Mouse (Mus musculus): ENCODE measurements around the gene Hdac4. TPM values are rescaled to one million over a fixed set of nuclear protein-coding genes. Genes with fewer than 3 reads are reported as not detected.

Gene Hdac4
- polyA plus RNA-seq, 1 experiment from 2014 or later: 27.6 TPM

DNA sequence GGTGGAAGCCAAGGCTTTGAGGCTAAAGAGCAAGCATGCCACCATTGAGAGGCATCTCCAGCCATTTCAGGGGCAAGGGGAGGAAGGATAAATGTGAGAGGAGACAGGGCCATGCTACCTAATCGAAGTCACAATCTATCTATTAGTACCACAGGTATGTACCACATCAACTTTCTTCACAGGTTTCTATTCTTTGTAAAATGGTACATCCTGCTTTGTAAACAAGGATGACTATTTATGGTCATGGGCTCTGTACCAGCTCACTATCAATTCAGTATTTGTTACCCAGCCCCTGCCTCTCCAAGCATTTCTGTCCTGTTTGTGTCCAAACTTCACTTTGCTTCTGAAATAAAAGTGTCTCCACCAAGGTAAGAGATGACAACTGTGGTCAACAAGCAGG is 92.7 kb downstream of the Hdac4 start:
- Histone ChIP-seq H3K9me3 (ENCODE audit: control insufficient read depth, low read length) (no peaks in the 10 kb centered on the region), H3K9ac (ENCODE audit: low read depth, low read length) (no peak overlapping the region)
- 96% methylated on average over 1 of the region's 1 CpGs for WGBS

DNA sequence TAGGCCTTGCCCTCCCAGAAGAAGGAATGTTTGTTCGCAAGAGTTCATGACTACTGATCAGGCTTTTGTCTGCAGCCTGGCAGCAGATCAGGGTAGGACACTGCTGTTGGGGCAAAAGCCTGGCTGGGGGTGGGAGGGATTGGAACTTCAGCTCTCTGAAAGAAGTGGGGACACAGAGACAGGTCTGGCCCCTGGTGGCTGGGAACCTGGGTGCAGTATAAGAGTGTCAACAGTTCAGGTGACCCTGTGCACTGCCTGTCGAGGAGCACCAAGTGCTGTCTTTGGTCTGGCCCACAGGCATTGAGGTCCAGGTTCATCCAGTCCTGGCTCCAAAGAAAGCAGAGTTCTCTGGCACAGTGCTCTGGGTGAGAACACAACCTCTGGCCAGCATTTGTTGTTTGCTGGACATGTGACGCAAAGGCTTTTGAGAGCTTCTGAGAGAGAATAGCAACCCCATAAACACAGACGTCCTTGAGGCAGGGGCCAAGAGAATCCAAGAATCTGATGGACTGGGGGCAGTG is 95.1 kb downstream of the Hdac4 start:
- peak; percentile 50 for ATAC-seq
- peak overlapping the region; percentile 17; the same call in 1 of the 2 replicates for H3K27ac ChIP-seq (ENCODE audit: low read depth, low read length)
- H3K4me1 ChIP-seq (ENCODE audit: control insufficient read depth, insufficient read depth, low read depth, low read length): peaks cover 11% of the 10 kb centered on the region
- no peak overlapping the region for H3K9ac ChIP-seq (ENCODE audit: low read depth, low read length)
- no peak overlapping the region for H3K4me3 ChIP-seq (ENCODE audit: low read length)
- WGBS: 57% methylated on average over 4 of the region's 4 CpGs
- no peaks in the 10 kb centered on the region for H3K36me3 ChIP-seq (ENCODE audit: control insufficient read depth, insufficient read depth, low read length)
- H3K27me3 ChIP-seq (replicated peaks; ENCODE audit: control insufficient read depth, insufficient read depth, low read length): no peaks in the 10 kb centered on the region
- H3K4me2 ChIP-seq (ENCODE audit: low read length): no peak overlapping the region
- H3K9me3 ChIP-seq (ENCODE audit: control insufficient read depth, low read length): no peaks in the 10 kb centered on the region

More for the DNA sequence above, 92.7 kb downstream of the Hdac4 start:
- H3K27me3 ChIP-seq (replicated peaks; ENCODE audit: control insufficient read depth, insufficient read depth, low read length): no peaks in the 10 kb centered on the region
- no peak overlapping the region for H3K4me3 ChIP-seq (ENCODE audit: low read length)
- no peak overlapping the region for H3K27ac ChIP-seq (ENCODE audit: low read depth, low read length)
- no peak for ATAC-seq
- no peaks in the 10 kb centered on the region for H3K36me3 ChIP-seq (ENCODE audit: control insufficient read depth, insufficient read depth, low read length)
- H3K4me1 ChIP-seq (ENCODE audit: control insufficient read depth, insufficient read depth, low read depth, low read length): peaks cover 11% of the 10 kb centered on the region
- no peak overlapping the region for H3K4me2 ChIP-seq (ENCODE audit: low read length)

DNA sequence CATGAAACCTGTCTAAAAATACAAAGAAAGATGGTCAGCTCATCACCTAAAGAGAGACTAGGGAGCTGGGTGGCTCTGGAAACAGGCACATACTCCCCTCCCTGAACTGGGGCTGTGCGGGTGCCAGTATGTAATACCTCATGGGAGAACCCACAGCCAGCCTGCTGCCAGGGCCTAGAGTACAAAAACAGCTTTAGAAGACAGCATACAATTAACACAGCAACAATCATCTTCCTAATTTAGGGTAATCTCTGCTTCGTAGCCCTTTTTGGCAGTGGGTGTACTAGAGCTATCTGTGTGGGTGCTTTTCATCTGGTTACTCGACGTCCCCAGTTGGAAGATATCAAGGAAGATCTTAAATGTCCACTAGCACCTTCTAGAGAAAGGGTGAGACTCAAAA is 95.5 kb downstream of the Hdac4 start:
- Histone ChIP-seq H3K4me2 (ENCODE audit: low read length) (no peak overlapping the region), H3K27ac (ENCODE audit: low read depth, low read length) (peak overlapping the region; percentile 17), H3K4me1 (ENCODE audit: control insufficient read depth, insufficient read depth, low read depth, low read length) (peaks cover 11% of the 10 kb centered on the region), H3K4me3 (ENCODE audit: low read length) (no peak overlapping the region), H3K36me3 (ENCODE audit: control insufficient read depth, insufficient read depth, low read length) (no peaks in the 10 kb centered on the region), H3K9ac (ENCODE audit: low read depth, low read length) (no peak overlapping the region), H3K27me3 (replicated peaks; ENCODE audit: control insufficient read depth, insufficient read depth, low read length) (no peaks in the 10 kb centered on the region), H3K9me3 (ENCODE audit: control insufficient read depth, low read length) (no peaks in the 10 kb centered on the region)
- WGBS: 78% methylated on average over 4 of the region's 4 CpGs
- ATAC-seq: peak; percentile 51; the same call in 1 of the 2 replicates

DNA sequence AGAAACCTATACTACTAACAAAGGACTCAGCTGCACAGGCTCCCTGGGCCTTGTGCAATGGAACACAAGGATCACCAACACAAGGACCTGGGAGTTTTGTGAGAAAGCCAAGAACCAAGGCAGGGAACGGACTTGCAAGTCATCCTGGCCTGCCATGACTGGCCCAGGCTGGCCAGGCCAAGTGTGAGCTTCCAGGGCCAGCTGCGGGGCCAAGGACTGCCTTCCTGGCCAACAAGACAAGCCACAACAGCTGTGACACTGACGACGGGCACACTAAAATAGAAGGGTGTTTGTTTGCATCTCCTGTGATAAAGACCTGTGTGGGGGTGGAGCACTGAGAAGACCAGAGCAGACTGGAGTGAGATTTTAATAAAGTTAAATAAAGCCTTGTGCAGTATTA is 96.0 kb downstream of the Hdac4 start:
- Histone ChIP-seq H3K27ac (ENCODE audit: low read depth, low read length) (no peak overlapping the region; the same call in 1 of the 2 replicates), H3K36me3 (ENCODE audit: control insufficient read depth, insufficient read depth, low read length) (no peaks in the 10 kb centered on the region), H3K27me3 (replicated peaks; ENCODE audit: control insufficient read depth, insufficient read depth, low read length) (no peaks in the 10 kb centered on the region), H3K9ac (ENCODE audit: low read depth, low read length) (no peak overlapping the region), H3K9me3 (ENCODE audit: control insufficient read depth, low read length) (no peaks in the 10 kb centered on the region), H3K4me1 (ENCODE audit: control insufficient read depth, insufficient read depth, low read depth, low read length) (peaks cover 11% of the 10 kb centered on the region), H3K4me3 (ENCODE audit: low read length) (no peak overlapping the region), H3K4me2 (ENCODE audit: low read length) (no peak overlapping the region)
- peak; percentile 43; the same call in 1 of the 2 replicates for ATAC-seq
- WGBS: 62% methylated on average over 4 of the region's 4 CpGs

DNA sequence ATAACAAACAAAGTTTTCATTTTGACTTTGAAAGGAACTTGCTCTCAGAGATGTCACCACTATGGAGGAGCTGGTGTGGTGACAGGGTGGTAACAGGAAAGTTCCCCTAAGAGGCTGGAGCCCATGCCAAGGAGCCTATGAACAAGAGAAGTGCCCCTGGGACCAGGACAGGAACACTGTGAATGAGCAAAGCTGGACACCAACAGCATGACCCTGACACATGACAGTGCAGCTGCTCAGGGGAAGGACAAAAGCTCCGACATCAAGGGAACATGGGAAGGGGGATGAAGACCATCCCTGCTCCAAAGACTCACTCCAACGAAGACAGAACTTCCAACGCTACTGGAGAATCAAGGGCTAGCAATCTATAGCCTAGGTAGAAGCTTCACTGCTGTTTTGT is 97.0 kb downstream of the Hdac4 start:
- peaks cover 11% of the 10 kb centered on the region for H3K4me1 ChIP-seq (ENCODE audit: control insufficient read depth, insufficient read depth, low read depth, low read length)
- ATAC-seq: no peak

DNA sequence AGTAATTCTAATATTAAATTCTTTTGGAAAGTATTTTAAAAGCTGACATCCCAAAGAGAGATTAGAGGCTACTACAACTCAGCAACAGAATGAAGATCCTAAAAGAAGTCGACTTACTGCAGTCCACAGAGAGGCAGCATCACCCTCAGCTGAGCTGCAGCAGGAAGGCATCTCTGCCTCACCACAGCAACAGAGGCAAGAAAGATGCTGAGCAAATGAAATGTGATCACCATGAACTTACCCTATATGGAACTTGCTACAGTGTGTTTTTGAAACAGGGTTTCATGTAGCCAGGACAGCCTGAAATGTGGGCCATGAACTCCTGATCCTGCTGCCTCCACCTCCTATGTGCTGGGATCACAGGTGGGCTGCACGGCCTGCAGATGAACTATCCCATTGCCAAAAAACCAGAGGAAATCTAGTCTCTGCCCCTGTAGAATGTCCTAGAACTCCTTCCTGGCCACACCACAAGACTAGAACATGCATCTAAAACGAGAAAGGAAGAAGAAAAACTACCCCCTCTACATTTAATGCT is 98.4 kb downstream of the Hdac4 start:
- H3K36me3 ChIP-seq (ENCODE audit: control insufficient read depth, insufficient read depth, low read length): no peaks in the 10 kb centered on the region
- peaks cover 11% of the 10 kb centered on the region for H3K4me1 ChIP-seq (ENCODE audit: control insufficient read depth, insufficient read depth, low read depth, low read length)
- H3K9ac ChIP-seq (ENCODE audit: low read depth, low read length): no peak overlapping the region
- H3K4me3 ChIP-seq (ENCODE audit: low read length): no peak overlapping the region
- H3K9me3 ChIP-seq (ENCODE audit: control insufficient read depth, low read length): no peaks in the 10 kb centered on the region
- H3K27ac ChIP-seq (ENCODE audit: low read depth, low read length): no peak overlapping the region
- 78% methylated on average over 3 of the region's 3 CpGs for WGBS
- no peaks in the 10 kb centered on the region for H3K27me3 ChIP-seq (replicated peaks; ENCODE audit: control insufficient read depth, insufficient read depth, low read length)
- ATAC-seq: no peak
- H3K4me2 ChIP-seq (ENCODE audit: low read length): no peak overlapping the region

More for the DNA sequence above, 97.0 kb downstream of the Hdac4 start:
- 70% methylated on average over 3 of the region's 3 CpGs for WGBS
- Histone ChIP-seq H3K4me3 (ENCODE audit: low read length) (no peak overlapping the region), H3K4me2 (ENCODE audit: low read length) (no peak overlapping the region), H3K27ac (ENCODE audit: low read depth, low read length) (no peak overlapping the region), H3K9ac (ENCODE audit: low read depth, low read length) (no peak overlapping the region), H3K27me3 (replicated peaks; ENCODE audit: control insufficient read depth, insufficient read depth, low read length) (no peaks in the 10 kb centered on the region), H3K9me3 (ENCODE audit: control insufficient read depth, low read length) (no peaks in the 10 kb centered on the region), H3K36me3 (ENCODE audit: control insufficient read depth, insufficient read depth, low read length) (no peaks in the 10 kb centered on the region)

DNA sequence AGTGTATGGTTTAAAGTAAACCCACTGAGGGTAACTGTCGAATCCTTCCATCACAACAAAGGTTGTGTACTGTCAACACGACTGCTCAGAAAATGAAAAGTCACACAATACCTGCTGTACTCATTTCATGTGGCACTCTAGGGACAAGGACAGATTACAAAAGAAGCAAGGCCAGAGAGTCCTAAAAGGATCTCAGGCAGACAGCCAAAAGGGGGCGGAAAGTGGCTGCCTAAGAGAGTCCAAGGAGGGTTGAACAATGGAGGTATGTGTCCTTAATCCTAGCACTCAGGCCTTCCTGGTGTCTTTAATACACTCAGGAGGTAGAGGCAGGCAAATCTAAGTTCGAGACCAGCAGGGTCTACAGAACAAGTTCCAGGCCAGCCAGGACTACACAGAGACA is 103.2 kb downstream of the Hdac4 start:
- H3K27ac ChIP-seq (ENCODE audit: low read depth, low read length): no peak overlapping the region
- no peaks in the 10 kb centered on the region for H3K36me3 ChIP-seq (ENCODE audit: control insufficient read depth, insufficient read depth, low read length)
- 85% methylated on average over 4 of the region's 4 CpGs for WGBS
- H3K27me3 ChIP-seq (replicated peaks; ENCODE audit: control insufficient read depth, insufficient read depth, low read length): no peaks in the 10 kb centered on the region
- H3K4me1 ChIP-seq (ENCODE audit: control insufficient read depth, insufficient read depth, low read depth, low read length): peaks cover 4% of the 10 kb centered on the region; the same call in 1 of the 2 replicates
- no peak overlapping the region for H3K9ac ChIP-seq (ENCODE audit: low read depth, low read length)
- ATAC-seq: no peak
- no peaks in the 10 kb centered on the region for H3K9me3 ChIP-seq (ENCODE audit: control insufficient read depth, low read length)
- H3K4me3 ChIP-seq (ENCODE audit: low read length): no peak overlapping the region
- H3K4me2 ChIP-seq (ENCODE audit: low read length): no peak overlapping the region

DNA sequence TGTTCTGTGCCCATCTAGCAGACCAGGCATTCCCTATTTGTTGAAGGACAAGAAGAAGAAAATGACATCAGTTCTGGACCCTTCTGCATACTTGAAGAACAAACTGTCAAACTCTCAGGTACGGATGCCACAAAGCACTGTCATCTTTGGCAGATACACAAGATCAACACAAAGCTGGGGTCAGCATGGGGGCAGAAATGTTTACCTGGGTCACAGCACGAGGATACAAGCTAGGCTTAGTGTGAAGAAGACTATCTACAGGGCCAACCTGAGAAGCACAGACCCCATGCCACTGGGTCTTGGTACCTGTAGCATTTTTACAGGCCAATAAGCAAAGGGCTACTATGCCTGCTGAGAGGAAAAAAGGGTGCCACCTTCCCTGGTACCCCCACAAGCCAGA is 107.7 kb downstream of the Hdac4 start:
- Histone ChIP-seq H3K4me3 (ENCODE audit: low read length) (no peak overlapping the region), H3K27ac (ENCODE audit: low read depth, low read length) (no peak overlapping the region), H3K9me3 (ENCODE audit: control insufficient read depth, low read length) (no peaks in the 10 kb centered on the region), H3K9ac (ENCODE audit: low read depth, low read length) (no peak overlapping the region), H3K4me2 (ENCODE audit: low read length) (no peak overlapping the region), H3K27me3 (replicated peaks; ENCODE audit: control insufficient read depth, insufficient read depth, low read length) (no peaks in the 10 kb centered on the region), H3K4me1 (ENCODE audit: control insufficient read depth, insufficient read depth, low read depth, low read length) (peaks cover 4% of the 10 kb centered on the region; the same call in 1 of the 2 replicates), H3K36me3 (ENCODE audit: control insufficient read depth, insufficient read depth, low read length) (no peaks in the 10 kb centered on the region)
- no peak for ATAC-seq
- 86% methylated on average over 2 of the region's 2 CpGs for WGBS

DNA sequence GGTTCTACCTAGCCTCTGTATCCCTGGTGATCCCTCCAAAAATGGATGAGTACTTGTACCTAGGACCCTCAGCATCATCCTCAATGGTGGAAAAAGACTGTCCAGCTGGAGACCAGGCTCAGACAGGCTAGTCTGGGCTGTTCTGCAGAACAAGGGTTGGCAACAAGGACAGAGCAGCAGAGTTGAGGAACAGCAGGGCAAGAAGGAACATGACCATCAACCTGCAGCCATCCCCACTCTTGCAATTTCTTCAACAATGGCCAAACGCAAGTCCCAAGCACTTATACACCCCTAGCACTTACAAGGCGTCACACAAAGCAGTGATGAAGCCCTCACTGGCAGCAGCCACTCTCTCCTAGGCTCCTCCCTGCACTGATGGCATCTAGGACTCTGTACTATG is 108.2 kb downstream of the Hdac4 start:
- peaks cover 4% of the 10 kb centered on the region; the same call in 1 of the 2 replicates for H3K4me1 ChIP-seq (ENCODE audit: control insufficient read depth, insufficient read depth, low read depth, low read length)
- H3K9me3 ChIP-seq (ENCODE audit: control insufficient read depth, low read length): no peaks in the 10 kb centered on the region
- H3K27ac ChIP-seq (ENCODE audit: low read depth, low read length): no peak overlapping the region
- H3K4me3 ChIP-seq (ENCODE audit: low read length): no peak overlapping the region
- no peaks in the 10 kb centered on the region for H3K27me3 ChIP-seq (replicated peaks; ENCODE audit: control insufficient read depth, insufficient read depth, low read length)
- no peaks in the 10 kb centered on the region for H3K36me3 ChIP-seq (ENCODE audit: control insufficient read depth, insufficient read depth, low read length)
- no peak overlapping the region for H3K9ac ChIP-seq (ENCODE audit: low read depth, low read length)
- no peak for ATAC-seq
- WGBS: 94% methylated on average over 2 of the region's 2 CpGs
- no peak overlapping the region for H3K4me2 ChIP-seq (ENCODE audit: low read length)

Measured in hindbrain, embryonic 16.5 days (tissue).